Mouse (Mus musculus) kidney, postnatal 36 days (tissue): ENCODE measurements around the gene Cyp8b1.

Experiments used
- DNase-seq, 2 experiments: peaks; one replicate each; pipeline ENCODE4 v3.0.0; 2021 to 2022; ENCODE audit warnings: mixed read lengths in 2 of 2

The Cyp8b1 gene

DNA sequence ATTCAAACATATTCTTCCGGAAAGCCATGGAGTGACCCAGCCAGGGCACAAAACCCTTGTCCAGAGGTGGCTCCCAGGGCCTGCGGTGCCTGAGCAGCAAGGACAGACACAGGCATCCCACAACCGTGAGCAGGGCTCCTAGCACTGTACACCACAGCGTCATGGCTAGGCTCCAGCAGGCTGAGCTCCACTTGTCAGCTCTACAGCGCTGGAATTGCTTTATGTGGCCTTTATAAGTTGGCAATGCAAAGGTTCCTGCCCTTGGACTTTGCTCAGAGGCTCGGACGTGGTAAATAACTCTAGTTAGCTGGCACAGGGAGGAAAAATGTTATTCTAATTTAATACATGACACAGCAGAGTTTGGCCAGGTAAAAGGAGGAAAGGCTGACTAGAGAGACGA lies at the start of gene Cyp8b1:
Gene Cyp8b1 (minus strand): TSS at position 204 of the 400 bp plus-strand sequence.
- peak; percentile 17 to 21 for DNase-seq

DNA sequence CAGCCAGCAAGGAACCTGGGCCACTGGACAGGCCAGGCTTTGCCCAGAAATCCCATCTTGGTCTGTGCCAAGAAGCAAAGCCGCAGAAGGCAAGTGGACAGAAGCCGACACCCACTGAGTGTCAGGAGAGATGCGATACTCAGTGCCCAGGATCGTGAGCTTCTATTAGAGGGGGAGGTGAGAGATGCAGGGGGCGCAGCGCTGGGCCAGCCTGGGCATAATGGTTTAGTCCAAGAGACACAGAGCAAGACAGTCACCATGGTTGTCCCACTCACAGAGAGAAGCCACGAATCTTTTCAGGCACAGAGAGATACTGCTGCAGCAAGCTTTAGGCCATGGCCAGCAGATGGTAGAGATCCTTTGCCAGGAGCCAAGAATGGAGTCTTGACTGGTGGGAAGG lies 48.8 kb upstream of the Cyp8b1 start:
- DNase-seq, result no peak

DNA sequence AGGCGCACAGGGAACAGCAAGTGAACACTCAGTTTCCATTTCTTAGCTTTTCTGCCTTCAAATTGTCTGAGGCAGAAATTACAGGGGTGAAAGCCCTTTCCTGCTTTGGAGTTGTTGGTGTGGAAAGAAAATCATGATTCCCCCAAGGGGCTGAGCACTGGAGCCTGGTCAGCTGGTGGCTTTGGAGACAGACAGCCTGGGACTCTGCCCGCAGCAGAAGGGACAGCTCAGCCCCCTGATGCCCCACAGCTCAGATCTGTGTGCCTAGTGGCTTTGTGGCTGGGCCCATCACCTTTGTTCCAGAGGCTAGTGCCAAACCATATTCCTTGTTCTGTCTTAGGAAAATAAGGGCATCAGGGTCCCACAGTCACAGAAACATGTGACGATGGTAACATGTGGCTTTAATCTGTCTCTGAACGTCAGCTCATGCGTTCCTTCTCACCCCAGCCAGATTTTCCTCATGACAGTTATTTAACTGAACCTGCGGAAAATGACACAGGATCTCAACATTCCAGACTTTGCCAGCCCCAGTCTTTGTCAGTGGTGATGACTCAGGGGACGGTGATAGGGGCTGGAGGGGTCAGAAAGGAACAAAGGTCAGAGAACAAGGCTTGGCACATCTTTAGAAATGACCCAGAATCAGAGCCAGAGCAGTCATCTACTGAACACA lies 44.0 kb upstream of the Cyp8b1 start:
- DNase-seq, result no peak

DNA sequence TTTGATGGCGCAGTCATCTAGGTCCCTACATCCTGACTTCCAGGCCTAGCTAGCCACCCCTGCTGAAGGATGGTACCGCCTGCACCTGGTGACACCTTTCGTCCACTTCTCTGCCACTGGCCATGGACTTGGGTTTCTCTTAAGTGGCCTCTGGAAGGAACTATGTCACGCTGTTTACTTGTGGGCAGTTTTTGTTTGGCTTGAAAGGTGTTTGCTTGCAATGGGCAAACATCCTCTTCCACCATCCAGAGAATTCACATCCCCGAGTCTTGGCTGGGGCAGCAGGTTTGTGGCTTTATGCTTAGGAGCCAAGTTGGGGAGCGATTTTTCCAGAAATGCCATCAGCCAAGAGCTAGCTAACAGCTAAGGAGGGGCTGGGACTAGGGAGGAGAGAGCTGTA lies 36.5 kb upstream of the Cyp8b1 start:
- no peak for DNase-seq

DNA sequence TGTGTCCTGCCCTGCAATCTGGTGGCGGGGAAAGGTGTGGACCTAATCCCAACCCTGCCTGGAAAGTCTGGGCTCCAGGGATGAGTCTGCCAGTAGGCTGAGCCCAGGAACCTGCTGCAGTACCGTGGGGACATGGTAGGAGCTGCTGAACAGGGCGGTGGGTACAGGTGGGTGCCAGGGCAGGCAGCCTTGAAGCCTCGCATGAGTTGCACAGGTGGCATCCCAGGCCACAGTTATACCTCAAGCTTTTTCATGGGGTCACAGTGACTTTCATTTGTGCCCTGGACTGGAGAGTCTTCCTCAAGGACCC lies 35.0 kb upstream of the Cyp8b1 start:
- no peak for DNase-seq

DNA sequence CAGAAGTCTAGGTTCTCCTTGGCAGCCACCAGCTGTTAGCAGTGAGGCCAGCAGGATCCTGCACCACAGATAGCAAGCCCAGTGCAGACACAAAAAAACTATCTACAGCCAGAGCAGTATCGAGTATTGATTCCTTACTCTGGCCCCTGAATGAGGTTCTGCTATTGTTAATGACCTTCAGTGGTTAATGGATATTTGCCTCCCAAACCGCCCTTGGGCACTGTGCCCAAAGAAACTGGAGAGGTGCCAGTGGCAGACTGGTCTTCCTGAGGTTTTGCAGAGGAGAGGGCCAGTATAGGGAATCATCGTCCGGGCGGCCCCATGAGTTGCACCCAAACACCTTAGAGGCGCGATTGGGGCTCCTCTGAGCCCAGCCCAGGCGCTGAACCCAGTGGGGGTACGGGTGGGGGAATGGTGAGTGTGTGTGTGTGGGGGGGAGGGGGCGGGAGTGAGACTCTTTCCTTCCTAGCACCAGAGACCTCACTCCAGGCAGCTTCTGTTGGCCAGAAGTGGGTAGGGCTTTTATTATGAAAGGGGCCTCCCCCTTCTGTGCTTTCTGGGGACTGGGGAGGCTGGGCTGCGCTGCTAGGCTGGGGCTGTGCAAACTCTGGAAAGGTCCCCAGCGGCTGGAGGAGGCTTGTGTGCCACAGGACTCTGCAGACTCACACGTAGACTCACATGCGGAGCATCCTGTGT lies 34.5 kb upstream of the Cyp8b1 start, which contains the start of gene Fam198a:
Gene Fam198a (plus strand): TSS at position 571 of the 696 bp plus-strand sequence.
- DNase-seq, result peak; percentile 78 to 92

DNA sequence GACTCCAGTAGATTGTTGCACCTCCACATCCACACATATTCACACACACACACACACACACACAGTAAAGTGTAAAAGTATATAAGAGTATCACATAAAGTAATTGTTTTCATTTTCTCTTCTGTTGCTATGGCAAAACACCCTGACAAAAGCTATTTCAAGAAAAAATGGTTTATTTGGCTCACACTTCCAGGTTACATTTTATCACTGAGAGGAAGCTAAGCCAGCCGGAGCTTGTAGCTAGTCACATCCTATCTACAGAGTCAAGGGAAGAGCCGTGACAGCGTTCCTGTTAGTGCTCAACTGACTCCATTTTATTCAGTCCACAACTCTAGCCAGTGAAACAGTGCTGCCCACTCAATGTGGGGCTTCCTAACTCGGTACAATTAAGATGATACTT lies 32.3 kb upstream of the Cyp8b1 start:
- DNase-seq, result no peak

DNA sequence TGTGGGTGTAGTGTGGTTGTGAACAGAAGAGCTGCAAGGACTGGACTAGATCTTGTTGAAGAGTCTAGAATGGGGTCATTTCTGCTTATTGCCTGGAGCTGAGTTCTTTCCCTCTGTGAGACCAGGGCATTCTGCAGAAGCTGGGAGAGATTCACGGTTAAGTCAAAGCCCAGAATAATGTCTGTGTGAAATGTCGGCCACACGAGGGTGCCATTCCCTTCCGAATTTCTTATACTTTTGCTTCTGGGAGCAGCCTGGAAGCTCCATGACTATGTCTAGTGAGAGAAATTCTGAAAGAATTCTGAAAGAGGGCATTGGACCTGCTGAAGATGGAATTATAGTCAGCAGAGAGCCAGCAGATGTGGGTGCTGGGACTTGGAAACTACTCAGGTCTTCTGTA lies 31.7 kb upstream of the Cyp8b1 start:
- peak; percentile 49 to 85 for DNase-seq

DNA sequence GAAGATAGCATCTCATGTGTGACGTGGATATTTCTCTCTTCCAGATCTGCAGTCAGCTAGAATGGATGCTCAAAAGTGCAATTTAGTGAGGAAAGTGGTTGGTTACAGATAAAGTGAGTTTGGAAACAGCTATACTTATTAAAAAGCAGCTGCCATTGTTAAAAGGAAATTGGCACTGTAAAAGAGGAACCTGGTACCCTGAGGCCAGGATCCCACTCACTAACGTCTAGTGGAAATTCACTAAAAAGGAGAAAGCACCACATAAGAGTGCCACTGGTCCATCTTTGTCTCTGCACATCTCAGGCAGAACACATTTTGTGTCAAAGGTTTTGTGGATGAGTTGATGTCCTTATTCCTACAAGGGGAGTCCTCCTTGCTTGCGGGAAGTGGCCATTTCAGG lies 27.5 kb upstream of the Cyp8b1 start:
- DNase-seq, result no peak

DNA sequence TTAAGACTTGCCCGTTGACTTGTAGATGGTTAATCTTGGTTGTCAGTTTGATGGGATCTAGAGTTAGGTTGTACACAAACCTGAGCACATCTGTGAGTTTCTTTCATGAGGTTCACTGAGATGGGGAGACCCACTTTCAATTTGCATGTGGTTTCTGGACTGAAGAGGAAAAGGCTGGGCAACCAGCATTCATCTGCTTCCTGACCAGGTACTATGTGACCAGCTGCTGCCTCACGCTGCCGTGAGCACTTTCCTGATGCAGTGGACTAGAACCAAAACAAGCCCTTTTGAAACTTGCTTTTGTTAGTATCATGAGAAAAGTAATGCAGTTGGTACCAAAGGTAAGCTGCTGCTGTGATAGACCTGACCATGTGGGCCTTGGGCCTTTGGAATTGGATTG lies 26.9 kb upstream of the Cyp8b1 start:
- no peak for DNase-seq

DNA sequence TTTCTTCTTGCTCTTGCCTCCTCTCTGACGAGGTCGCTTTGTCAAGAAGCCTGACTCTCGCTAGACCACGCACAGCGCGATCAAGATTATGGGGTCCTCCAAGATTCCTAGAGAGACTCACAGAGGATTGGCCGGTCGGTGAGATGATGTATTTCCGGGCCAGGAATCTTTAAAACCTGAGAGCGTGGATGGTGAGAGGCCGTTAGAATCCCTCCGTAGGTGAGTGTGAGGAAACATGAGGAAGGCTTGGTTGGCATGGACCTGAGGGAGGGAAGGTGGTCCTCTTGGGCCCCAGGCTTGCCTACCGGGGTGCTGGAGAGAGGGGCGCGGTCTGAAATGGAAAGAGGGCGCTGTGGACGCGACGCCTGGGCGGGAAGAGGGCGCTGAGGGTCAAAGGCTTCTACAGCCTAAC lies 21.8 kb upstream of the Cyp8b1 start:
- DNase-seq, result no peak

DNA sequence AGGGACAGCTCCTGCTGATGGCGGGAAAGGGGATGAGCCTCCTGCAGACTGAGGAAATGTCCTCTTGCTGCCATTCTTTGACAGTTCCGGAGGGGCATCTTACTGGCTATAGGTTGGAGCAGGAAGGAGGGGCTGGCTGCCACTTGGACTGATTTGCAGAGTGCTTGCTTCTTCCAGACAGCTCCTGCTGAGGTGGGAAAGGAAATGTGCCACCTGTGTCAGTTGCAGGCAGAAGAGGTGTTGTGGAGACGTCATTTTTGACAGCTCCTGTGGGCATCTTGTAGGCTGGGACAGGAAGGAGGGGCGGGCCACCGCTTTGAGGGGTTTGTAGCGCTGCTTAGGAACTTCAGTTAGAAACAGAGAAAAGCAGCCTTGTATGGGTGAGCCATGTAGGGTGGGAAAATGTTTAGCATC lies 21.4 kb upstream of the Cyp8b1 start:
- no peak for DNase-seq

DNA sequence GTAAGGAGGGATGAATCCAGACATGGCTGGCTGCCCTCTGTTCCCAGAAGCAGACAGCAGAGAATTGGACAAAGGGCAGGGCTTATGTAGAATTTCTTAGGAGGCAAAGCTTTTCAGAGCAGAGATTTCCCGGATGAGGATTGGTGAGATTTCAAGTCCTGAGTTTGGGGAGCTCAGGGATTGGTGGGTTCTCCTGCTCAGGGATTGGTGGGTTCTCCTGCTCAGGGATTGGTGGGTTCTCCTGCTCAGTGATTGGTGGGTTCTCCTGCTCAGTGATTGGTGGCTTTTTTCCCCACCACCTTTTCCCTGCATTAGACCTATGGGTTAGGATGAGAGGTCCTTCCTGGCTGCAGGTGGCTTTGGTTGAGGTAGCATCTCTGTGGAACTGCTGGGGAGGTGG lies 20.8 kb upstream of the Cyp8b1 start:
- no peak for DNase-seq

DNA sequence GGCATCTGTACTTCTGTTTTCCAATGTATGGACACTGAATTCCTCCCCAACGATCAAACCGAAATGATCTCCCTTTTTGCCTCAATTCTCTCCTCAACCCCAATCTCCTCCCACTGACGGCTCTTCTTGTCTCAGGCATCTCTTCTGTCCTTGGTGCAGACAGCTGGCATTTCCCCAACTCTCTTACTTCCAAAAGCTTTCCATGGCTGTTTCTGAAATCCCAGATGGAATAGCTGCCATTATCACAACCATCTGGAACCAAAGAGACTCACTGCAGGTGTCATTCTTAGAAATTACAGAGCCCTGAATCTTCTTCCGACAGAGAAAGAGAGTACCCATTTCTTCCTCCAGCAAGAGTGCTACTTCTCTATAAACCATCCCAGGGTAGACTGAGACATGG lies 18.8 kb upstream of the Cyp8b1 start:
- no peak for DNase-seq

DNA sequence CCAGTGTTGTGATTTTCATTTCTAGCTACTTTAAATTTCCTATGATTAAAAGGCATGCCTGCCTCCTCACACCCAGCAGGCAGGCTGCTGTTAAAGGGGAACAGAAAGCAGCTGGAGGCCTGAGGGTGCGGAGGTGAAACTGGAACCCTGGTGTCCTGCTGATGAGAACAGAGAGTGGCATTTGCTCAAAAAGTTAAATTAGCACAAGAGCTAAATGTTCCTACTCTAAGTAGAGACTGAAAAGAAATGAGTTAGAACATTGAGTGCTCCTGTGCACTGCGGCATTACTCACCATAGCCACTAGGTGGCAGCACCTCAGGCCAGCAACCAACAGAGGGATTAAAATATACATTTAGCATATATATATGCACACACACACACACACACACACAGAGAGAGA lies 12.4 kb upstream of the Cyp8b1 start:
- peak; percentile 23 to 75 for DNase-seq

DNA sequence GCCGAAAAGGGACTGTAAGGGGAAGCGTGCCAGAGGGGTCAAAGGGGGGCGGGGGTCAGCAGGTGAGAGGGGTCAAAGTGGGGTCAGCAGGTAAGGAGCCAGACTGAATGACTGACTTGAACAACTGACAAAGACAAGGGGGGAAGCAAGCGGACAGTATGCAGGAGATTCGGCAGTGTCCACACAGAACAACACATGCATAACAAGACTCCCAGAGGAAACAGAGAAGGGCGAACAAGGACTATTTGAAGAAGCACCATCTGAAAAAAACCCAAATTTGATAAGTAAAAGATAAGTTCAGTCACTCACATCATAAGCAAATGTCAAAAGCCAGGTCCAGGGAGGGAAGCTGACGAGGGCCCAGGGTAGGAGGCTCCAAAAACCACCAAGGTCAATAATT lies 11.6 kb upstream of the Cyp8b1 start:
- DNase-seq, result no peak

DNA sequence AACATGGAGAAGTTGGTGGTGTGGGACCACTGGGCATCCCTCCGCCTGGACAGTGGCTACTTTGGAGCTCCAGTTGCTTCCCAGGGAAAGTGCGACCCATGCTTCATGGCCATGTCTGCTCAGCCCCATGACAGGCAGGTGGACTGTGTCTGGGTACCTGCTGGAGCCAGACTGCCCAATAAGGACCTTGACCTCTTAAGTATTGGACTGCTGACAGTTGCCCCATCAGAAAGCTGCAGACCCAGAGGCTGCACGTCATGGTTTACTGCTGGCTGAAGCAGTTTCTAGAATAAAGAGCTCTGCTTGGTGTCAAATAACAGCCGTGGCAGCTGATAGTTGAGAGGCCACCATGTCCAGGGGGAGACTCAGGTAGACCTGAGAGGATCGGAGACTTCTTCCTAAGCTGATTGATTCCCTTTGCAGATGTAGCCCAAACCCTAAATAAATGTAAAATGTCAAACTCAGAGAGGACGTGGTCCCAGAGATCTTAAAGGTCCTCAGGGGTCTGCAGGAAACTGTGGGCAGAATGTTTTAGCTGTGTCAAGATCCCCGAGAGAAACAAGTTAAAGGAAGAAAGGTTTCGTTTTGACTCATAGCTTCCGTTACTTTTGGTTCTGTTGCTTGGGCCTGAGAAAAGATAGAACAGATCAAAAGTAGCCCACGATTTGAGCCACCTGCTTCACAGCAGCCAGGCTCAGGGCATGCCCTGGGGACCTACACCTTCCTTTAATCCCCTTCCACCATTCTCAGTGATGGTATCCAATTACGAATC lies 10.7 kb upstream of the Cyp8b1 start:
- DNase-seq, result no peak

DNA sequence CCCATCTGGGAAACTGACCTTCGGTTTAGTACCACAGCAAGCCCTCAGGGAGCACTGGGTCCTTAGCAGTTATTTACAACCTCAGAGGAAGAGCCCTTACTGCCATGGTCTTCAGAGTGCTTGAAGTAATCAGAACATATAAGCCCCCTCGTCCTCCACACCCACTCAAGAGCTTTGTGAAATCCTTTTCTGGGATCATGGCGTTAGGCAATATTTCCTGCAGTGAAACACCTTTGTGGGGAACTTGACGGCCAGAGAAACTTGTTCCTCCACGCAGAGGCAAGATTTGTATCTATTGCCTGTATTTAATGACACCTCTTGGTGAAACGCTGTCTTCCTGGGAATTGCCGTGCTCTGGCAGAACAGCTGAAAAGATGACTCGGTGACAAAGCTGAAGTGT lies 9.9 kb upstream of the Cyp8b1 start:
- DNase-seq, result no peak

DNA sequence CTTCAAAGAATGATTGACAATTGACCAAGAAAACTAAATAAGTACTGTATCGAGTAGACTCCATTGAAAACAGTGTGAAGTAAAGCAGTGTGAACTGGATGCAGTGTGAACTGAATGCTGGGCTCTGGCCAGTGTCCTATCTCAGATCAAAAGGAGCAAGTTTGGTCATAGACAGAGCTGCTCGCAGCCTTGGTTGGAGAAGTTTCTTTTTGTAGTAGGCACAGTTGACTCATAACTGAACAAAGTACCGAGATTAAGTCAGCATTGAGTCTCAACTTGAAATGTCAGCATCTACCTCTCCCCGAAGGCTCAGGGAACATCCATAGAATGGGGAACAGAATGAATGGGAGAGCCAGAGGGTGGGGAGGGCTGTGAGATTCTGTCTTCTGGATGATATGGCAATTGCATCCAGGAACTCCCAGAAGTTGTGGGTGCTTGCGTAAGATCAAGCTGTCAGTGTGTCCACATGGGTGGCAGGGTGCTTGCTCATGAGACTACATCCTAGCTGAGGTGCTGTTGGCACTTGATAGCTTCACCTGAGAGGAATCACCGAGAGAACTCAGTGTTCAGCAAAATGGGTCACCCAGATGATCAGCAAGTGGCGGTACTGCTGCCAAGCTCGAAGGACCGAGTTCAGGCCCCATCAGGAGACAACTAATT lies 8.9 kb upstream of the Cyp8b1 start:
- no peak for DNase-seq

DNA sequence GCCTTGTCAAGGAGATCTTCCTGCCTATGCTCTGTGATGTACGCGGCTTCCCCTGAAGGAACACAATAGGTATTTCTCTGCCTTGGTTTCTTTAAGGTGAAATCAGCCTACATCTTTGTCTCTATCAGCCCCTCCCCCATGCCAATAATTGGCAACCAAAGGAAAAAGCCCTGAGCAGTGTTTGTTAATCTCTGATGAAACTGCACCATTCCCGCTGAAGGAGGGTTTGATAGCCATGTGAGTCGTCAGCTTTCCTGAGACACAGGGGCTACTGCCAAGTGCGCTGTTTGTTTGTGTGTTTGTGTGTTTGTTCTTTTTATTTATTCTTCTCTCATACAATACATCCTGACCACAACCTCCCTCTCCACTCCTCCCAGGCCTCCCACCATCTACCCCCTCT lies 7.8 kb upstream of the Cyp8b1 start:
- DNase-seq, result no peak

DNA sequence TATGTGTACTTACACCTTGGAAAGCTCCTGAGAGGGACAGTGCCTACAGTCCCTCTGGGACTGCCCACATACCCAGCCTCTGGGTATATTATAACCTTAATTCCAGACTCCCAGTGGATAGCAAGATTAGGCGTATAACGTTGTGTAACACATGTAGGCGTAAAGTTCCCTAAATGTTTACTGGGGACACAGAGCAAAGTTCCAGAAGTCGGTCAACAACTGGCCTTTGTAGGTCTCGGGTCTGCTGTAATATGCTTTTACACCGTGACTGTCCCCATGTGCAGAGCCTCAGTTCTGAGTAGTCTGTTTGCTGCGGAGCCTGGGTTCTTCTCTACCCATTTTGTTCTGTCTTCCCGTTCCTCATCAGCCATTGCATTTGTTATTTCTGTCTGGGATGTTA lies 7.3 kb upstream of the Cyp8b1 start:
- no peak for DNase-seq

DNA sequence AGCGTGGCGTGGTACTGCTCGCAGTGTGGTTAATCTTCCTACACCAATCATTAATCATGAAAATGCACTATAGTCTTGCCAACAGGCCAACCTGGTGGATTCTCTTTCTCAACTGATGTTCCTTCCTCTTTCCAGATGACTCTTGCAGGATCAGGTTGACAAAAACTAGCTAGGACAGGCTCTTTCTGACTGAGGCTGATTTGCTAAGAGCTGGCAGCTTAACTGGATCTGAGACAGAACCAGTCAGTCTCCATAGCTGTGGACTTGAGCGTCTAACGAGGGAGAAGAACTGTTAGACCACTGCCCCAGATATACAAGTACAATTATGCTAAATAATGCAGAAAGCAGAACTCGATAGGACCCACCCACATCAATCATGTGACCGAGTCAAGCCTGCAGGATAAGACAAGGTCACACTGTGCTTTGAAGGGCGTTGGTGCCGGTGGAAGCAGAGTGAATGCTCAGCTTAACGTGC lies 3.0 kb upstream of the Cyp8b1 start:
- DNase-seq, result peak in 1 of 2 experiments; percentile 48

DNA sequence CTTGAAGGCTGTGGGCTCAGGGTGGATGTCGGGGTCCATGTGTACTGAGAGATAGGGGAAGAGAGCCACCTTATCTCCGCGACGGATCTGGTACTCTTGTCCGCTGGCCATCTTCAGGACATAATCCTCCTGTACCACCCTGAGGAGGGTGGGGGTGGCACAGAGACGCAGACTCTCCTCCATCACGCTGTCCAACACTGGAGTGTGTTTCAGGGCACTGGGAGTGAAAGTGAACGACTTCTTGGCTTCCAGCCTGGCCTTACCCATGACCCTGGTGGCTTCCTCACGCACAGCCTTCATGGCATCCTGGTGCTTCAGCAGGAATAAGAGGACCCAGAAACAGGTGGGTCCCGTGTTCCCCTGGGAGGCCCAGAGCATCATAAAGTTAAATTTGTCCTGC lies 1.0 kb downstream of the Cyp8b1 start:
- DNase-seq, result no peak
